Mouse (Mus musculus) forebrain, embryonic 15.5 days (tissue): ENCODE measurements around the gene Tex14. TPM values are rescaled to one million over a fixed set of nuclear protein-coding genes. Genes with fewer than 3 reads are reported as not detected.
"Not testable (repeated sequence)": the region's sequence is repeated elsewhere in the genome, so short reads cannot be mapped to it uniquely, and the experiment has no call there.

ENCODE experiments used
- ATAC-seq: fragments of 200-750 bp; cut with Nextera tagmentation; replicated peaks from 2 replicates; pipeline ENCODE4 v1.8.0; 2017; ENCODE audit warnings: mild to moderate bottlenecking, moderate TSS enrichment, moderate library complexity
- H3K27ac ChIP-seq: fragments of 300-500 bp; sonication (generic); replicated peaks from 2 replicates; pipeline ENCODE4 v1.5.1; 2015; ENCODE audit warnings: mild to moderate bottlenecking, inconsistent platforms
- H3K27me3 ChIP-seq: fragments of 300-500 bp; sonication (generic); 2 replicates; pipeline ENCODE4 v1.6.1; 2015; ENCODE audit warnings: inconsistent platforms
- H3K36me3 ChIP-seq: fragments of 300-500 bp; sonication (generic); 2 replicates; pipeline ENCODE4 v1.6.1; 2015; ENCODE audit warnings: mild to moderate bottlenecking, inconsistent platforms
- H3K4me1 ChIP-seq: fragments of 300-500 bp; sonication (generic); 2 replicates; pipeline ENCODE4 v1.6.1; 2015; ENCODE audit warnings: inconsistent platforms
- H3K4me2 ChIP-seq: fragments of 300-500 bp; sonication (generic); replicated peaks from 2 replicates; pipeline ENCODE4 v1.6.1; 2015; ENCODE audit warnings: mild to moderate bottlenecking, inconsistent platforms
- H3K4me3 ChIP-seq: fragments of 300-500 bp; sonication (generic); 2 replicates; pipeline ENCODE4 v1.5.1; 2015; ENCODE audit warnings: mild to moderate bottlenecking, inconsistent platforms
- H3K9ac ChIP-seq: fragments of 300-500 bp; sonication (generic); replicated peaks from 2 replicates; pipeline ENCODE4 v1.6.1; 2015; ENCODE audit warnings: mild to moderate bottlenecking, inconsistent platforms
- H3K9me3 ChIP-seq: fragments of 300-500 bp; sonication (generic); 2 replicates; pipeline ENCODE4 v1.6.1; 2016; ENCODE audit warnings: inconsistent platforms
- WGBS: fragments of 180-500 bp; shearing (Covaris S2); methylation state at CpG from one replicate; pipeline ENCODE4 v1.1.7; 2015; ENCODE audit warnings: mixed read lengths; 5-methylcytosine and 5-hydroxymethylcytosine counted together
- polyA plus RNA-seq: library from polyadenylated mRNA; unstranded; fragments of >200 nt; fragmentation: Nextera tagmentation; extraction: Ambion mirVana; gene quantifications from 2 replicates; pipeline ENCODE4 v1.2.1, GENCODE M21; 2015

Tex14 gene
- polyA plus RNA-seq, 1 experiment from 2014 or later: not detected

- 3% methylated on average over 58 of the region's 58 CpGs for WGBS
- Histone ChIP-seq H3K36me3 (no peaks in the 10 kb centered on the region), H3K9me3 (no peaks in the 10 kb centered on the region), H3K27me3 (no peaks in the 10 kb centered on the region), H3K9ac (peak overlapping the region; percentile 60), H3K27ac (peak overlapping the region; percentile 91), H3K4me3 (peak overlapping the region; percentile 52), H3K4me1 (peaks cover 5% of the 10 kb centered on the region), H3K4me2 (peak overlapping the region; percentile 48)
- ATAC-seq: peak; percentile 92
Measured at GRCm38 (mm10) chr11:87404111-87404853, 583 bp upstream of the Tex14 start.

GRCm38 (mm10) chr11:87413412-87413811 lies 8.5 kb downstream of the Tex14 start:
- WGBS: 53% methylated on average over 3 of the region's 3 CpGs
- H3K4me2 ChIP-seq, H3K4me3 ChIP-seq, H3K9ac ChIP-seq, H3K36me3 ChIP-seq, H3K27me3 ChIP-seq, H3K9me3 ChIP-seq, H3K4me1 ChIP-seq, H3K27ac ChIP-seq, ATAC-seq: not testable (repeated sequence)

GRCm38 (mm10) chr11:87416120-87416519 lies 11.3 kb downstream of the Tex14 start:
- Histone ChIP-seq H3K4me3 (no peak overlapping the region), H3K27ac (no peak overlapping the region), H3K9ac (no peak overlapping the region), H3K4me1 (no peaks in the 10 kb centered on the region), H3K4me2 (no peak overlapping the region), H3K9me3 (no peaks in the 10 kb centered on the region), H3K36me3 (no peaks in the 10 kb centered on the region), H3K27me3 (no peaks in the 10 kb centered on the region)
- no peak for ATAC-seq
- WGBS: 55% methylated on average over 5 of the region's 5 CpGs

DNA sequence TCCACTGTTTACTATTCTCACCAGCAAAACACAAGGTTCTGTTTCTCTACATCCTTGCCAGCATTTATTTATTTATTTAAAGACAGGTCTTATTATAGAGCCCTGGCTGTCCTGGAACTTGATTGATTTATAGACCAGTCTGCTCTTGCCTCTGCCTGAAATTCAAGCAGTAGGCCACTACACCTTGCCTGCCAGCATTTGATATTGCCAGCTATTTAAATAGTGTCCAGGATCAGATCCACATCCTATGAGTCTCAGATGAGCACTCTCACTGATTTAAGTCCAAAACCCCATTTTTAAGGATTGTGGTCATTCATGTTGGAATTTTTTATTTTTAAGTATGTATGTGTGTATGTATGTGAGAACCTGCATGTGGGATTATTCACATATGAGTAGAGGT lies 16.0 kb downstream of the Tex14 start:
- no peak overlapping the region for H3K9ac ChIP-seq
- H3K27me3 ChIP-seq: no peaks in the 10 kb centered on the region
- H3K27ac ChIP-seq: no peak overlapping the region
- H3K4me3 ChIP-seq: no peak overlapping the region
- no peak overlapping the region for H3K4me2 ChIP-seq
- H3K4me1 ChIP-seq: peaks cover 20% of the 10 kb centered on the region
- no peak for ATAC-seq
- H3K9me3 ChIP-seq: no peaks in the 10 kb centered on the region
- H3K36me3 ChIP-seq: no peaks in the 10 kb centered on the region

GRCm38 (mm10) chr11:87421760-87422201 lies 16.9 kb downstream of the Tex14 start:
- Histone ChIP-seq H3K27ac (peak overlapping the region; percentile 94), H3K9me3 (no peaks in the 10 kb centered on the region), H3K4me3 (peak overlapping the region; percentile 44), H3K4me1 (peaks cover 23% of the 10 kb centered on the region), H3K27me3 (no peaks in the 10 kb centered on the region), H3K9ac (peak overlapping the region; percentile 55), H3K36me3 (no peaks in the 10 kb centered on the region), H3K4me2 (peak overlapping the region; percentile 55)
- 21% methylated on average over 6 of the region's 6 CpGs for WGBS
- ATAC-seq: no peak

DNA sequence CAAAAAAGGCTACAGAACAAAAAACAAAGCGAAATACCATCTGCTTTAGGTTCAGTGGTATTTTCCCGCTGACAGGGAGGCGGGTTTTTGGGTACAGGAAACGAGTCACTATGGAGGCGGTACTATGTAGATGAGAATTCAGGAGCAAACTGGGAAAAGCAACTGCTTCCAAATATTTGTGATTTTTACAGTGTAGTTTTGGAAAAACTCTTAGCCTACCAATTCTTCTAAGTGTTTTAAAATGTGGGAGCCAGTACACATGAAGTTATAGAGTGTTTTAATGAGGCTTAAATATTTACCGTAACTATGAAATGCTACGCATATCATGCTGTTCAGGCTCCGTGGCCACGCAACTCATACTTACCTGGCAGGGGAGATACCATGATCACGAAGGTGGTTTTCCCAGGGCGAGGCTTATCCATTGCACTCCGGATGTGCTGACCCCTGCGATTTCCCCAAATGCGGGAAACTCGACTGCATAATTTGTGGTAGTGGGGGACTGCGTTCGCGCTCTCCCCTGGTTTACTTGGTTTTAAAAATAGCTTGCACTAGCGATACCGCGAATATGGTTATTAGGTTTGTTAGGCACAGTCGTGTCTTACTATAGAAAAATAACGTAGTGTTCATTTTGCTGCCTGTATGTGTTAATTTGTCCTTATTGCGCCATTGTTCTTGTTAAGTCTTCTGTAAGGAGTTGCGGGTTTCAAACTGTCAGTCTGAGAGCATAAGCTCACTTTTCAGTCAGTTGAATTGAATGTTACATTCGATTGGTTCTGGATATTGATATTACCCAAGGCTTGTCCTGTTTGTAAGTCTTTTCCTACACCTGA lies 17.9 kb downstream of the Tex14 start:
- H3K27ac ChIP-seq: peak overlapping the region; percentile 94
- H3K4me1 ChIP-seq: peaks cover 32% of the 10 kb centered on the region
- WGBS: under 1% methylated on average over 26 of the region's 26 CpGs
- H3K9ac ChIP-seq: peak overlapping the region; percentile 55
- peak; percentile 81 for ATAC-seq
- peak overlapping the region; percentile 44 for H3K4me3 ChIP-seq
- H3K36me3 ChIP-seq: no peaks in the 10 kb centered on the region
- H3K4me2 ChIP-seq: peak overlapping the region; percentile 55
- H3K9me3 ChIP-seq: no peaks in the 10 kb centered on the region
- no peaks in the 10 kb centered on the region for H3K27me3 ChIP-seq

- 49% methylated on average over 6 of the region's 6 CpGs for WGBS
- Histone ChIP-seq H3K9ac (no peak overlapping the region), H3K4me2 (peak overlapping the region; percentile 18; the same call in 1 of the 2 replicates), H3K4me3 (0 out of 2 replicates have a peak overlapping the region, but pooled peaks have one; percentile 3), H3K27ac (peak overlapping the region; percentile 94), H3K9me3 (no peaks in the 10 kb centered on the region), H3K27me3 (no peaks in the 10 kb centered on the region), H3K36me3 (no peaks in the 10 kb centered on the region), H3K4me1 (peaks cover 34% of the 10 kb centered on the region)
- no peak for ATAC-seq
Measured at GRCm38 (mm10) chr11:87423551-87424325, 18.9 kb downstream of the Tex14 start.

DNA sequence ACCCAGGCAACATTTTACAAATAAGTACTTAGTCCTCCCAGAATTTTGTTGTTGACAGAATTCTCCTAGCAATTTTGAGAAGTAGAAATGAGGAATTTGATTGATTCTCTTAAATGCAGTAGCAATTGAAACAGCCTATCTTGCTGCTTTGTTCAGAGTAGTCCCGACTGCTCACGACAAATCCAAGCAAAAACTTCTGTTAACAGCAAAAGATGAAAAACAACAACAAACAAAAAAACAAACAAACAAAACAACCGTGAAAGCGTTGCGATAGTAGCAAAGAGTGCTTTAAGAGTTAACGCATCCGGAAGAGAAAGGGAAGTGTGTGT lies 21.2 kb downstream of the Tex14 start:
- Histone ChIP-seq H3K36me3 (no peaks in the 10 kb centered on the region), H3K9ac (peak overlapping the region; percentile 38), H3K4me3 (peak overlapping the region; percentile 39), H3K27ac (peak overlapping the region; percentile 86), H3K27me3 (no peaks in the 10 kb centered on the region), H3K4me2 (peak overlapping the region; percentile 54), H3K4me1 (peaks cover 34% of the 10 kb centered on the region), H3K9me3 (no peaks in the 10 kb centered on the region)
- WGBS: under 1% methylated on average over 7 of the region's 7 CpGs
- peak; percentile 63; the same call in 1 of the 2 replicates for ATAC-seq

DNA sequence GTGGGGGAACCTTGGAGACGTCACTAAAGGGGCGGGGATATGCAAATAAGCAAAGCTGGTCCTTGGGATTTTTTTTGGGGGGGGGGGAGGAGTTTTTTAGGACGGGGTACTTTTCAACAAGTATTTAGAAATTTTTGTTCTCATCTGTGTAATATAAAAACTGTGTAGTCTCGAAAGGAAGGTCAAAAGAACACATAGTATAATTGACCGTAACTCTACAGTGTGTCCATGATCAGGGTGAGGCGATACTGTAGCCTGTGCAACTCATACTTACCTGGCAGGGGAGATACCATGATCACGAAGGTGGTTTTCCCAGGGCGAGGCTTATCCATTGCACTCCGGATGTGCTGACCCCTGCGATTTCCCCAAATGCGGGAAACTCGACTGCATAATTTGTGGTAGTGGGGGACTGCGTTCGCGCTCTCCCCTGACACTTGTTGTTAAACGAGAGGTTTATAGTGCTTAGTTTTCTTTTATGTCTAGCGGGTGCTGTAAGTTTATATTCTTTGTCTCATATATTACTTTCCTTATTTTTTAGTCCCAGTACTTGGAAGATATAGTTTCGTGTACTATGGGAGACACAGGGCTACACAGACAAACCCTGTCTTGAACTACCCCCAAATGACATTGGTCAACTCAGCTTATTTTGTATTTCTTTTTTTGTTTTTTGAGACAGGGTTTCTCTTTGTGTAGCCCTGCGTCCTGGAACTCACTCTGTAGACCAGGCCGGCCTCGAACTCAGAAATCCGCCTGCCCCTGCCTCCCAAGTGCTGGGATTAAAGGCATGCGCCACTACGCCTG lies 21.8 kb downstream of the Tex14 start:
- Histone ChIP-seq H3K9ac (peak overlapping the region; percentile 38), H3K4me1 (peaks cover 33% of the 10 kb centered on the region), H3K4me2 (peak overlapping the region; percentile 54), H3K27ac (peak overlapping the region; percentile 86), H3K4me3 (peak overlapping the region; percentile 39)
- not testable (repeated sequence) for H3K9me3 ChIP-seq, H3K36me3 ChIP-seq, H3K27me3 ChIP-seq
- WGBS: under 1% methylated on average over 24 of the region's 24 CpGs
- peak; percentile 91 for ATAC-seq

DNA sequence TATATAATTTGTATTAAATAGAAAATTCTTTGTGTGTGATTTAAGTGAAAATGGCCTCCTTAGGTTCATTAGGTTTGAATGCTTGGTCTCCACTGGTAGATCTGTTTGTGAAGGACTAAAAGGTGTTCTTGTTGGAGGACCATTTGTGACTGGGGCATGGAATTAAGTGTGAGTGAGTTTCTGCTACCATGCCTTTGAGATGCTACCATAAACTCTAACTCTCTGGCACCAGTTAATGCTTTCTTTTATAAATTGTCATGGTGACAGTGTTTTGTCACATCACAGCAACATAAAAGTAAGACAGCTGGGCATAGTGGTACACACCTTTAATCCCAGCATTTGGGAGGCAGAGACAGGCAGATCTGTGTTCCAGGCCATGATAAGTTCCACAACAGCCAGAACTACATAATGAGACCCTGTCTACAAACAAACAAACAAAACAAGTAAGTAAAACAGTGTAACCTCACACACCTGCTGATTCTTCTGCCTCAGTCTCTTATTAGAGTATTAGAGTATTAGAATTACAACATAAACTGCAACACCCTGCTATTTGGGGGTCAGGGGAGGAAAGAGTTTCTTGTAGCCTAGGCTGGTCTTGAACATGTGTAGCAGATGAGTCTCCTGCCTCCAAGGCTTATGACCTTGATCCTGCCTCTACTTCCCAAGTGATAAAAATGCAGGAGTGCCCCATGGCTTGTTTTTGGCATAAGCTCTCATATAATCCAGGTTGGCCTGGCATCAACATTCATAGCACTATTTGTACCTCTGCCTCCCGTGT lies 22.6 kb downstream of the Tex14 start:
- Histone ChIP-seq H3K27ac (peak overlapping the region; percentile 86), H3K9ac (no peak overlapping the region), H3K4me2 (no peak overlapping the region), H3K9me3 (no peaks in the 10 kb centered on the region), H3K27me3 (no peaks in the 10 kb centered on the region), H3K4me3 (no peak overlapping the region), H3K4me1 (peaks cover 27% of the 10 kb centered on the region), H3K36me3 (no peaks in the 10 kb centered on the region)
- WGBS: 58% methylated on average over 1 of the region's 1 CpGs
- ATAC-seq: no peak
